Mouse (Mus musculus) naive thymus-derived CD4-positive, alpha-beta T cell, adult 2 months (primary cell): Measurements from ENCODE around the gene Grb14.

Source experiments
- DNase-seq: peaks from one replicate; pipeline ENCODE4 v3.0.0-alpha.2; 2011; ENCODE audit warnings: low read depth

The Grb14 gene

GRCm38 (mm10) chr2:65024887-65025286 is at the start of gene Grb14:
Grb14 (minus strand) TSS chr2:65024987.
- no peak for DNase-seq

- DNase-seq = no peak
Observed at GRCm38 (mm10) chr2:65072205-65072604, 47.4 kb upstream of the Grb14 start.

GRCm38 (mm10) chr2:65053764-65054163 is 29.0 kb upstream of the Grb14 start:
- DNase-seq = no peak

GRCm38 (mm10) chr2:65052191-65053012 is 27.6 kb upstream of the Grb14 start:
- no peak for DNase-seq

GRCm38 (mm10) chr2:65050776-65051175 is 26.0 kb upstream of the Grb14 start:
- no peak for DNase-seq

- DNase-seq = no peak
Observed at GRCm38 (mm10) chr2:65048234-65049017, 23.6 kb upstream of the Grb14 start.

GRCm38 (mm10) chr2:65038164-65038563 is 13.4 kb upstream of the Grb14 start:
- no peak for DNase-seq

- DNase-seq = no peak
Observed at GRCm38 (mm10) chr2:65037546-65037945, 12.8 kb upstream of the Grb14 start.

GRCm38 (mm10) chr2:65022363-65023240 is 2.2 kb downstream of the Grb14 start:
- no peak for DNase-seq

- DNase-seq = no peak
Observed at GRCm38 (mm10) chr2:65021691-65022362, 3.0 kb downstream of the Grb14 start.

- no peak for DNase-seq
Observed at GRCm38 (mm10) chr2:65017375-65017774, 7.4 kb downstream of the Grb14 start.

- DNase-seq = no peak
Observed at GRCm38 (mm10) chr2:65014552-65014951, 10.2 kb downstream of the Grb14 start.

- DNase-seq = no peak
Observed at GRCm38 (mm10) chr2:65010105-65010504, 14.7 kb downstream of the Grb14 start.

- DNase-seq = no peak
Observed at GRCm38 (mm10) chr2:65007396-65007795, 17.4 kb downstream of the Grb14 start.

GRCm38 (mm10) chr2:65005044-65005443 is 19.7 kb downstream of the Grb14 start:
- no peak for DNase-seq

GRCm38 (mm10) chr2:65003433-65003832 is 21.4 kb downstream of the Grb14 start:
- DNase-seq = no peak

GRCm38 (mm10) chr2:65002631-65003030 is 22.2 kb downstream of the Grb14 start:
- DNase-seq = no peak

GRCm38 (mm10) chr2:64995048-64995447 is 29.7 kb downstream of the Grb14 start:
- no peak for DNase-seq

GRCm38 (mm10) chr2:64989426-64990187 is 35.2 kb downstream of the Grb14 start:
- DNase-seq = no peak

GRCm38 (mm10) chr2:64987782-64988181 is 37.0 kb downstream of the Grb14 start:
- DNase-seq = no peak

GRCm38 (mm10) chr2:64975546-64975945 is 49.2 kb downstream of the Grb14 start:
- no peak for DNase-seq
